Mouse (Mus musculus): Measurements from ENCODE around the gene Bmper.

Gene Bmper

GRCm38 (mm10) chr9:23235368-23236002 is 12.6 kb downstream of the Bmper start:
- in situ Hi-C loops (cut with MboI; ENCODE audit: unreplicated experiment in 2 of 2) = no loop called here

GRCm38 (mm10) chr9:23236635-23237279 is 13.9 kb downstream of the Bmper start:
- in situ Hi-C loops (cut with MboI; ENCODE audit: unreplicated experiment in 2 of 2) = no loop called here

- in situ Hi-C loops (cut with MboI; ENCODE audit: unreplicated experiment in 2 of 2) = no loop called here
Measured at GRCm38 (mm10) chr9:23239011-23239410, 16.1 kb downstream of the Bmper start.

- in situ Hi-C loops (cut with MboI; ENCODE audit: unreplicated experiment in 2 of 2) = no loop called here
Measured at GRCm38 (mm10) chr9:23242911-23243310, 20.0 kb downstream of the Bmper start.

GRCm38 (mm10) chr9:23243869-23244268 is 21.0 kb downstream of the Bmper start:
- in situ Hi-C loops (cut with MboI; ENCODE audit: unreplicated experiment in 2 of 2) = no loop called here

GRCm38 (mm10) chr9:23246389-23246788 is 23.5 kb downstream of the Bmper start:
- in situ Hi-C loops (cut with MboI; ENCODE audit: unreplicated experiment in 2 of 2) = no loop called here

GRCm38 (mm10) chr9:23250026-23250425 is 27.1 kb downstream of the Bmper start:
- in situ Hi-C loops (cut with MboI; ENCODE audit: unreplicated experiment in 2 of 2) = loop anchor here (5.0 to 10.0 kb wide), 2 partner anchors 693 to 695 kb away; no protein-coding TSS in a partner anchor

- in situ Hi-C loops (cut with MboI; ENCODE audit: unreplicated experiment in 2 of 2) = loop anchor here (5.0 to 10.0 kb wide), 2 partner anchors 694 to 696 kb away; no protein-coding TSS in a partner anchor
Measured at GRCm38 (mm10) chr9:23251001-23251400, 28.1 kb downstream of the Bmper start.

- in situ Hi-C loops (cut with MboI; ENCODE audit: unreplicated experiment in 2 of 2) = loop anchor here (5.0 to 10.0 kb wide), 2 partner anchors 696 to 699 kb away; no protein-coding TSS in a partner anchor
Measured at GRCm38 (mm10) chr9:23253624-23254023, 30.7 kb downstream of the Bmper start.

- in situ Hi-C loops (cut with MboI; ENCODE audit: unreplicated experiment in 2 of 2) = loop anchor here (5.0 to 10.0 kb wide), 2 partner anchors 697 to 700 kb away; no protein-coding TSS in a partner anchor
Measured at GRCm38 (mm10) chr9:23254237-23255214, 31.6 kb downstream of the Bmper start.

- in situ Hi-C loops (cut with MboI; ENCODE audit: unreplicated experiment in 2 of 2) = loop anchor here in 1 of 2 experiments (10.0 kb wide), 1 partner anchor 701 kb away; no protein-coding TSS in a partner anchor
Measured at GRCm38 (mm10) chr9:23255841-23256240, 33.0 kb downstream of the Bmper start.

- in situ Hi-C loops (cut with MboI; ENCODE audit: unreplicated experiment in 2 of 2) = loop anchor here in 1 of 2 experiments (10.0 kb wide), 1 partner anchor 702 kb away; no protein-coding TSS in a partner anchor
Measured at GRCm38 (mm10) chr9:23256576-23256975, 33.7 kb downstream of the Bmper start.

GRCm38 (mm10) chr9:23261834-23262233 is 39.0 kb downstream of the Bmper start:
- in situ Hi-C loops (cut with MboI; ENCODE audit: unreplicated experiment in 2 of 2) = no loop called here

- in situ Hi-C loops (cut with MboI; ENCODE audit: unreplicated experiment in 2 of 2) = no loop called here
Measured at GRCm38 (mm10) chr9:23262851-23263250, 40.0 kb downstream of the Bmper start.

GRCm38 (mm10) chr9:23264471-23264870 is 41.6 kb downstream of the Bmper start:
- in situ Hi-C loops (cut with MboI; ENCODE audit: unreplicated experiment in 2 of 2) = no loop called here

GRCm38 (mm10) chr9:23268609-23269008 is 45.7 kb downstream of the Bmper start:
- in situ Hi-C loops (cut with MboI; ENCODE audit: unreplicated experiment in 2 of 2) = no loop called here

- in situ Hi-C loops (cut with MboI; ENCODE audit: unreplicated experiment in 2 of 2) = no loop called here
Measured at GRCm38 (mm10) chr9:23269087-23269486, 46.2 kb downstream of the Bmper start.

- in situ Hi-C loops (cut with MboI; ENCODE audit: unreplicated experiment in 2 of 2) = no loop called here
Measured at GRCm38 (mm10) chr9:23276244-23276643, 53.4 kb downstream of the Bmper start.

- in situ Hi-C loops (cut with MboI; ENCODE audit: unreplicated experiment in 2 of 2) = no loop called here
Measured at GRCm38 (mm10) chr9:23284940-23285460, 62.1 kb downstream of the Bmper start.

- in situ Hi-C loops (cut with MboI; ENCODE audit: unreplicated experiment in 2 of 2) = no loop called here
Measured at GRCm38 (mm10) chr9:23293574-23293973, 70.7 kb downstream of the Bmper start.

Data from v-Abl transformed pro-B cells (cell line).